Mouse (Mus musculus) T-cell, adult 66 days (primary cell): Measurements from ENCODE around the gene Erich4. TPM values are rescaled to one million over a fixed set of nuclear protein-coding genes. Genes with fewer than 3 reads are reported as not detected.

ENCODE experiments used
- total RNA-seq, 2 experiments: library from RNA; stranded (reverse); gene quantifications; 3 replicates in 1 of 2; 4 replicates in 1 of 2; pipeline ENCODE4 v1.2.4; 2023

Gene Erich4
- under 1 TPM in 1 of 2 experiments, not detected in 1; 0.65 TPM for total RNA-seq

GRCm38 (mm10) chr7:25615706-25616011 lies at the start of gene Erich4:
TSS of gene Erich4 (minus strand) at chr7:25615892.

GRCm38 (mm10) chr7:25658657-25659472 lies 43.2 kb upstream of the Erich4 start, which contains the start of the genes Bckdha and Exosc5:
TSS of gene Bckdha (minus strand) at chr7:25658981.
TSS of gene Exosc5 (plus strand) at chr7:25659164.

GRCm38 (mm10) chr7:25626509-25627430 lies 11.1 kb upstream of the Erich4 start, which contains the start of gene B3gnt8:
TSS of gene B3gnt8 (plus strand) at chr7:25626654.

GRCm38 (mm10) chr7:25618865-25619721 lies 3.4 kb upstream of the Erich4 start, which contains the start of gene Dmac2:
TSS of gene Dmac2 (plus strand) at chr7:25619414.

Other genes with a start within 250 kb of the Erich4 start
- not detected for gene Cnfn, start 246.2 kb downstream of the Erich4 start, total RNA-seq
- gene Lipe, start 217.2 kb downstream of the Erich4 start, total RNA-seq: 10 to 100 TPM; 10.7 to 14.0 TPM
- gene Cxcl17, start 203.0 kb downstream of the Erich4 start, total RNA-seq: not detected
- gene Ceacam1, start 138.3 kb downstream of the Erich4 start, total RNA-seq: under 1 TPM; 0.96 to 0.98 TPM
- gene Ceacam2, start 76.0 kb downstream of the Erich4 start, total RNA-seq: not detected
- 10 to 100 TPM; 61.9 to 63.2 TPM for gene Dmac2, start 3.5 kb upstream of the Erich4 start, total RNA-seq
- gene B3gnt8, start 10.8 kb upstream of the Erich4 start, total RNA-seq: 1 to 10 TPM in 1 of 2 experiments, under 1 TPM in 1; 0.86 to 1.0 TPM
- 10 to 100 TPM; 23.2 to 24.9 TPM for gene Bckdha, start 43.1 kb upstream of the Erich4 start, total RNA-seq
- 10 to 100 TPM; 61.8 to 67.1 TPM for gene Exosc5, start 43.3 kb upstream of the Erich4 start, total RNA-seq
- gene Tmem91, start 59.3 kb upstream of the Erich4 start, total RNA-seq: under 1 TPM in 1 of 2 experiments, not detected in 1; 0.35 TPM
- gene B9d2, start 64.9 kb upstream of the Erich4 start, total RNA-seq: 10 to 100 TPM; 24.0 to 24.8 TPM
- gene Tgfb1, start 71.1 kb upstream of the Erich4 start, total RNA-seq: 100 to 1,000 TPM; 147 to 150 TPM
- 100 to 1,000 TPM; 106 to 113 TPM for gene Ccdc97, start 103.2 kb upstream of the Erich4 start, total RNA-seq
- gene Hnrnpul1, start 138.9 kb upstream of the Erich4 start, total RNA-seq: 100 to 1,000 TPM; 223 to 229 TPM
- 1 to 10 TPM; 7.6 to 9.4 TPM for gene Axl, start 172.8 kb upstream of the Erich4 start, total RNA-seq
- gene Cyp2s1, start 201.0 kb upstream of the Erich4 start, total RNA-seq: 10 to 100 TPM in 1 of 2 experiments, 1 to 10 TPM in 1; 8.5 to 11.1 TPM